Mouse (Mus musculus): ENCODE measurements around the gene Brd3os.

DNA sequence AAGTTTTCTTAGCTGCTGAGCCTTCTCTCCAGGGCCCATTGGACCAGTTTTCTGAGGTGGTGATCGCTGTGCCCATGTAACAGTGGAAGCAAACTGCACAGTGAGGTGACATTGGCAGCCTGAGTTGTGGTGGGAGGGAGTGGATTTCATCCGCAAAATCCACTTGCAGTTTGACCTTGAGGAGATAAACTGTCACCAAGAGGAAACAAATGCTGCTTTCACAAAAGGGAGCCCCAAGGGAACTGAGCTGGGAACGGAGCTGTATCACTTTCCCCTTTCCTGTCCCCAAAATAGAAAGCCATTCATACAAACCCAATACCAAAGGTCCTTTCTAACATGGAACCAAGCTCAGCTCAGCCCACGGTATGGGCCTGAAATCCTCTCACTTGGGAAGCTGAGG, 37.7 kb downstream of the Brd3os start:
- TF ChIP-seq CTCF (IDR thresholded peaks at IDR 0.05; ENCODE audit: borderline replicate concordance, insufficient read depth, low read length) (no peak), POLR2A (IDR thresholded peaks at IDR 0.05; ENCODE audit: low read depth, low read length) (no peak)

Measured in embryonic fibroblast, embryonic 13.5 days (primary cell).